Mouse (Mus musculus): ENCODE data around the gene Pbx1. TPM values are rescaled to one million over a fixed set of nuclear protein-coding genes. Genes with fewer than 3 reads are reported as not detected.

Gene Pbx1
- polyA plus RNA-seq, 1 experiment from 2014 or later, result 27.5 TPM

- Histone ChIP-seq H3K9ac (no peak overlapping the region), H3K27ac (no peak overlapping the region), H3K9me3 (no peaks in the 10 kb centered on the region), H3K4me1 (replicated peaks) (peaks cover 6% of the 10 kb centered on the region; the same call in 1 of the 2 replicates), H3K4me3 (replicated peaks) (no peak overlapping the region), H3K27me3 (replicated peaks) (no peaks in the 10 kb centered on the region), H3K36me3 (no peaks in the 10 kb centered on the region), H3K4me2 (replicated peaks) (no peak overlapping the region)
- WGBS, result 66% methylated on average over 12 of the region's 12 CpGs
- no peak for ATAC-seq
These were observed 132.1 kb downstream of the Pbx1 start for GRCm38 (mm10) chr1:168299928-168300365.

GRCm38 (mm10) chr1:168299181-168299580 lies 132.9 kb downstream of the Pbx1 start:
- 83% methylated on average over 8 of the region's 8 CpGs for WGBS
- no peaks in the 10 kb centered on the region for H3K36me3 ChIP-seq
- no peaks in the 10 kb centered on the region for H3K9me3 ChIP-seq
- H3K27ac ChIP-seq, result no peak overlapping the region
- no peak for ATAC-seq
- no peak overlapping the region for H3K4me3 ChIP-seq (replicated peaks)
- no peak overlapping the region for H3K4me2 ChIP-seq (replicated peaks)
- H3K9ac ChIP-seq, result no peak overlapping the region
- no peaks in the 10 kb centered on the region for H3K27me3 ChIP-seq (replicated peaks)
- H3K4me1 ChIP-seq (replicated peaks), result peaks cover 6% of the 10 kb centered on the region; the same call in 1 of the 2 replicates

GRCm38 (mm10) chr1:168296290-168296689 lies 135.8 kb downstream of the Pbx1 start:
- H3K9ac ChIP-seq, result no peak overlapping the region
- no peaks in the 10 kb centered on the region for H3K27me3 ChIP-seq (replicated peaks)
- H3K4me3 ChIP-seq (replicated peaks), result no peak overlapping the region
- H3K27ac ChIP-seq, result no peak overlapping the region
- H3K36me3 ChIP-seq, result no peaks in the 10 kb centered on the region
- H3K9me3 ChIP-seq, result no peaks in the 10 kb centered on the region
- no peak overlapping the region for H3K4me2 ChIP-seq (replicated peaks)
- peak; percentile 32 for ATAC-seq
- 50% methylated on average over 2 of the region's 2 CpGs for WGBS
- H3K4me1 ChIP-seq (replicated peaks), result peaks cover 6% of the 10 kb centered on the region

GRCm38 (mm10) chr1:168295782-168296181 lies 136.3 kb downstream of the Pbx1 start:
- H3K4me2 ChIP-seq (replicated peaks), result no peak overlapping the region
- no peak overlapping the region for H3K9ac ChIP-seq
- H3K27ac ChIP-seq, result no peak overlapping the region
- WGBS, result 58% methylated on average over 4 of the region's 4 CpGs
- no peaks in the 10 kb centered on the region for H3K9me3 ChIP-seq
- no peak overlapping the region for H3K4me3 ChIP-seq (replicated peaks)
- peaks cover 9% of the 10 kb centered on the region for H3K4me1 ChIP-seq (replicated peaks)
- ATAC-seq, result peak; percentile 57
- H3K27me3 ChIP-seq (replicated peaks), result no peaks in the 10 kb centered on the region
- no peaks in the 10 kb centered on the region for H3K36me3 ChIP-seq

GRCm38 (mm10) chr1:168293673-168294072 lies 138.4 kb downstream of the Pbx1 start:
- Histone ChIP-seq H3K4me2 (replicated peaks) (no peak overlapping the region), H3K9ac (no peak overlapping the region), H3K9me3 (no peaks in the 10 kb centered on the region), H3K4me1 (replicated peaks) (peaks cover 17% of the 10 kb centered on the region), H3K36me3 (no peaks in the 10 kb centered on the region), H3K27ac (no peak overlapping the region), H3K27me3 (replicated peaks) (no peaks in the 10 kb centered on the region), H3K4me3 (replicated peaks) (no peak overlapping the region)
- ATAC-seq, result no peak
- WGBS, result 97% methylated on average over 1 of the region's 1 CpGs

- no peaks in the 10 kb centered on the region for H3K36me3 ChIP-seq
- no peak for ATAC-seq
- H3K9me3 ChIP-seq, result no peaks in the 10 kb centered on the region
- no peak overlapping the region for H3K4me3 ChIP-seq (replicated peaks)
- H3K27me3 ChIP-seq (replicated peaks), result no peaks in the 10 kb centered on the region
- H3K4me1 ChIP-seq (replicated peaks), result peaks cover 29% of the 10 kb centered on the region
- H3K9ac ChIP-seq, result no peak overlapping the region
- H3K4me2 ChIP-seq (replicated peaks), result no peak overlapping the region
- 67% methylated on average over 9 of the region's 9 CpGs for whole genome bisulfite sequencing
- no peak overlapping the region for H3K27ac ChIP-seq
These were observed 140.0 kb downstream of the Pbx1 start for GRCm38 (mm10) chr1:168292106-168292505.

- Histone ChIP-seq H3K36me3 (no peaks in the 10 kb centered on the region), H3K27me3 (replicated peaks) (no peaks in the 10 kb centered on the region), H3K9me3 (no peaks in the 10 kb centered on the region), H3K4me2 (replicated peaks) (no peak overlapping the region), H3K4me3 (replicated peaks) (no peak overlapping the region), H3K4me1 (replicated peaks) (peaks cover 29% of the 10 kb centered on the region), H3K27ac (no peak overlapping the region), H3K9ac (no peak overlapping the region)
- no peak for ATAC-seq
- WGBS, result 85% methylated on average over 6 of the region's 6 CpGs
These were observed 140.4 kb downstream of the Pbx1 start for GRCm38 (mm10) chr1:168291643-168292040.

- WGBS, result 61% methylated on average over 11 of the region's 11 CpGs
- Histone ChIP-seq H3K4me3 (replicated peaks) (no peak overlapping the region), H3K9ac (no peak overlapping the region), H3K36me3 (no peaks in the 10 kb centered on the region), H3K4me2 (replicated peaks) (no peak overlapping the region), H3K27ac (no peak overlapping the region), H3K27me3 (replicated peaks) (no peaks in the 10 kb centered on the region), H3K9me3 (no peaks in the 10 kb centered on the region), H3K4me1 (replicated peaks) (peaks cover 26% of the 10 kb centered on the region)
- no peak for ATAC-seq
These were observed 140.9 kb downstream of the Pbx1 start for GRCm38 (mm10) chr1:168291001-168291642.

GRCm38 (mm10) chr1:168290236-168290985 lies 141.7 kb downstream of the Pbx1 start:
- Histone ChIP-seq H3K4me1 (replicated peaks) (peaks cover 26% of the 10 kb centered on the region), H3K4me2 (replicated peaks) (no peak overlapping the region), H3K36me3 (no peaks in the 10 kb centered on the region), H3K9me3 (no peaks in the 10 kb centered on the region), H3K9ac (no peak overlapping the region), H3K4me3 (replicated peaks) (no peak overlapping the region), H3K27me3 (replicated peaks) (no peaks in the 10 kb centered on the region), H3K27ac (no peak overlapping the region)
- ATAC-seq, result no peak
- 87% methylated on average over 8 of the region's 8 CpGs for WGBS

- no peaks in the 10 kb centered on the region for H3K9me3 ChIP-seq
- no peaks in the 10 kb centered on the region for H3K36me3 ChIP-seq
- 0 out of 2 replicates have a peak overlapping the region, but pooled peaks have one; percentile 4 for H3K4me2 ChIP-seq (replicated peaks)
- no peak overlapping the region for H3K4me3 ChIP-seq (replicated peaks)
- H3K27me3 ChIP-seq (replicated peaks), result no peaks in the 10 kb centered on the region
- H3K27ac ChIP-seq, result no peak overlapping the region
- peaks cover 31% of the 10 kb centered on the region for H3K4me1 ChIP-seq (replicated peaks)
- WGBS, result 51% methylated on average over 10 of the region's 10 CpGs
- ATAC-seq, result peak; percentile 83
- no peak overlapping the region for H3K9ac ChIP-seq
These were observed 143.1 kb downstream of the Pbx1 start for GRCm38 (mm10) chr1:168288891-168289545.

GRCm38 (mm10) chr1:168287843-168288591 lies 144.1 kb downstream of the Pbx1 start:
- Histone ChIP-seq H3K27ac (peak overlapping the region; percentile 29; the same call in 1 of the 2 replicates), H3K9me3 (no peaks in the 10 kb centered on the region), H3K4me3 (replicated peaks) (no peak overlapping the region), H3K4me2 (replicated peaks) (peak overlapping the region; percentile 9; the same call in 1 of the 2 replicates), H3K27me3 (replicated peaks) (no peaks in the 10 kb centered on the region), H3K4me1 (replicated peaks) (peaks cover 31% of the 10 kb centered on the region), H3K36me3 (no peaks in the 10 kb centered on the region), H3K9ac (no peak overlapping the region)
- peak; percentile 86 for ATAC-seq
- 35% methylated on average over 23 of the region's 23 CpGs for WGBS

Measured in intestine, embryonic 15.5 days (tissue).